Mouse (Mus musculus): ENCODE results near the gene Galntl5.

DNA sequence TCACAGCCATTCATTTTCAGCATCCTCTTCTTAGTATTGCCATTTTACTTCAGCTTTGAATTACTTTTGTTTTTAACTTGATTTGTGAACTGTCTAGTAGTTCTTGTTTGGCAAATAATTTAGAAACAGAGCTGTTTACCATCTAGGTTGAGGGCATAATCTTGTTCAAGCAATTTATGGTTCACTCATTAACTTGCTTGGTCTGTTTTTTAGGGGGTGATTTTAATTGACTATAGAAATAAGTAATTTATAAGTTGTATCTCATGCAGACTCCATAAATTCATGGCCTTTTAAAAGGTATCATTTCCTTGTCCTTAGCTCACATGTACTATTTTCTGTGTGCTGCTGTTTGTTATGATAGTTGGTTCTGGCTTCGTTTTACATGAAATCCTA is 65.2 kb downstream of the Galntl5 start:
- TF ChIP-seq POLR2A (IDR thresholded peaks at IDR 0.05; ENCODE audit: extremely low read depth, insufficient read depth, low read length), result no peak
- no peak for TF ChIP-seq CTCF (IDR thresholded peaks at IDR 0.05; ENCODE audit: extremely low read depth, insufficient read depth, low read length)
